Mouse (Mus musculus) hindbrain, embryonic 15.5 days (tissue): ENCODE measurements around the gene Safb2. TPM values are rescaled to one million over a fixed set of nuclear protein-coding genes. Genes with fewer than 3 reads are reported as not detected.

ENCODE experiments used
- polyA plus RNA-seq: library from polyadenylated mRNA; unstranded; fragments of >200 nt; fragmentation: Nextera tagmentation; extraction: Ambion mirVana; gene quantifications from 2 replicates; pipeline ENCODE4 v1.2.1, GENCODE M21; 2015

The Safb2 gene
- polyA plus RNA-seq, 1 experiment from 2014 or later, result 81.2 TPM

Other genes starting within 250 kb of the Safb2 start
- gene Ptprs, start 108.1 kb downstream of the Safb2 start, polyA plus RNA-seq, result 277 and 302 TPM in 2 replicates
- 0.17 TPM in 1 of 2 replicates, not detected in the other for gene Znrf4, start 72.2 kb downstream of the Safb2 start, polyA plus RNA-seq
- 0.46 and 1.3 TPM in 2 replicates for gene Gm20219, start 30.2 kb downstream of the Safb2 start, polyA plus RNA-seq
- gene Safb, start 240 bp upstream of the Safb2 start, polyA plus RNA-seq, result 105 and 116 TPM in 2 replicates
- gene 2410015M20Rik, start 25.2 kb upstream of the Safb2 start, polyA plus RNA-seq, result 180 and 193 TPM in 2 replicates
- 939 and 1,057 TPM in 2 replicates for gene Rpl36, start 28.8 kb upstream of the Safb2 start, polyA plus RNA-seq
- 44.2 and 49.2 TPM in 2 replicates for gene Lonp1, start 42.3 kb upstream of the Safb2 start, polyA plus RNA-seq
- 1.2 and 1.7 TPM in 2 replicates for gene Catsperd, start 43.6 kb upstream of the Safb2 start, polyA plus RNA-seq
- gene Ranbp3, start 88.7 kb upstream of the Safb2 start, polyA plus RNA-seq, result 103 and 107 TPM in 2 replicates
- 579 and 588 TPM in 2 replicates for gene Ndufa11, start 133.2 kb upstream of the Safb2 start, polyA plus RNA-seq
- gene Vmac, start 133.4 kb upstream of the Safb2 start, polyA plus RNA-seq, result 15.2 and 16.7 TPM in 2 replicates
- gene Nrtn, start 172.9 kb upstream of the Safb2 start, polyA plus RNA-seq, result 2.5 and 2.6 TPM in 2 replicates
- gene Dus3l, start 180.2 kb upstream of the Safb2 start, polyA plus RNA-seq, result 89.7 and 96.9 TPM in 2 replicates
- gene Prr22, start 185.7 kb upstream of the Safb2 start, polyA plus RNA-seq, result 0.54 and 1.0 TPM in 2 replicates
- gene Rfx2, start 246.4 kb upstream of the Safb2 start, polyA plus RNA-seq, result 4.8 and 6.7 TPM in 2 replicates